Mouse (Mus musculus) testis, adult 2 months (tissue): Measurements from ENCODE around the gene Hbb-bt.

Source experiments
- CTCF ChIP-seq: fragments of 200-500 bp; IDR thresholded peaks from 2 replicates; pipeline ENCODE4 v1.5.1; 2012; ENCODE audit warnings: low read depth, mild to moderate bottlenecking, inconsistent platforms, low read length, moderate library complexity; ENCODE audit not compliant: control insufficient read depth, insufficient read depth, insufficient replicate concordance
- POLR2A ChIP-seq: fragments of 200-500 bp; IDR thresholded peaks from 2 replicates; pipeline ENCODE4 v1.6.1; 2012; ENCODE audit warnings: low read depth, mild to moderate bottlenecking, inconsistent platforms, low read length, moderate library complexity; ENCODE audit not compliant: control insufficient read depth

DNA sequence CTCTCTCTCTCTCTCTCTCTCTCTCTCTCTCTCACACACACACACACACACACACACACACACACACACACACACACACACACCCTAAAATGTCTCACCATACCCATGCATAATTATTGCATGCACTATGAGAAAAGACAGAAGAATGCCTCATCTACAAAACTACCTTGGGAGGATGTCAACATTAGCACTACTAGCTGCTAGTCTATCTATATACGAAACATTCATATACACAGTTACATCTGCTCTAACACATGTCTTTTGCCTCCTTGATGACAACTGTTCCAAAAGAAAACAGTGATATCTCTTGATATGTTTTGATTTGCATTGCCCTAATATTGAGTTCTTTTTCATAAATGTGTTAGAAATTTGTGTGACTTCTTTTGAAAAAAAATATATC, 3.5 kb downstream of the Hbb-bt start:
- TF ChIP-seq CTCF (no peak), POLR2A (no peak)
